Mouse (Mus musculus): Measurements from ENCODE around the gene Eif4e3. TPM values are rescaled to one million over a fixed set of nuclear protein-coding genes. Genes with fewer than 3 reads are reported as not detected.

The Eif4e3 gene
- 14.0 and 16.6 TPM in 2 replicates for polyA plus RNA-seq (2012; rRNA removed)

DNA sequence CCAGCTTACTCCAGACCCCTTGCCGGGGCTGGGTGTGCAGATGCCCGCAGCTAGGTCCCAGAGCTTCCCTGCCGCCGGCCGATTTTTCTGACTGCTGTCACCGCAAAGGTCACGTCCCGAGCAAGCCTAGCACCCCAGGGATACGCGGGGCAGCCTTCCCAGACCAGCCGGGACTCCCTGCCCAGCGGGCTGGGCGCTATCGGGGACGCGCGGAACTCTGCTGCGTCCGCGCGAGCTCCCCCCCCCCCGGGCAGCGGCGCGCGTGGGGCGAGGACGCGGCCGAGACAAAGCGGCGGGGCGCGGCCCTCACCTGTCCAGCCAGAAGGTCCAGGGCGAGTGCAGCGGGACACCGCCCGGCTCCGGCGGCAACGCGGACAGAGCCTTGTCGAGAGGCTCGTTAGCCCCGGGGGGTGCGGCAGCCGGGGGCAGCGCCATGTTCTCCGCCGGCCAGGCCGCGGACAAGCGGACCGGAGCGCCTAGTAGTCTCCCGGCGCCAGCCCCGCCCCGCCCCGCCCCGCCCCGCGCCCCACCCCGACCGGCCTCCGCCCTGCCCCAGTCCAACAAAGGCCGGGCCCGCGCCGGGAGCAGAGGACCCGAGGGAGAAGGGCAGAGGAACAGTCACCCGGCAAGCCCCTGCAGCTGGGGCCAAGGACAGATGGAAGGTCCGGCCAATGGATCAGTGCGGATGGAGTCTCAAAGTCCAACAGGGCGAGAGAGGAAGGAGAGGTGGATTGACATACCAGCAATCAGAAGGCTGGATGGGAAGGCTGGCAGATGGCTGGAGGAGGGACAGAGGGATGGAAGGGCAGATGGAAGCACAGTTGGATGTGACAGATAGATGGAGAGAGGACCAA, at the start of gene Eif4e3, which contains the start of gene Gm20696:
Eif4e3 (minus strand) TSS at position 454 of the 854 bp plus-strand sequence.
Gm20696 (minus strand) TSS at position 480 of the 854 bp plus-strand sequence.
- DNase-seq (ENCODE audit: low read depth), result no peak

DNA sequence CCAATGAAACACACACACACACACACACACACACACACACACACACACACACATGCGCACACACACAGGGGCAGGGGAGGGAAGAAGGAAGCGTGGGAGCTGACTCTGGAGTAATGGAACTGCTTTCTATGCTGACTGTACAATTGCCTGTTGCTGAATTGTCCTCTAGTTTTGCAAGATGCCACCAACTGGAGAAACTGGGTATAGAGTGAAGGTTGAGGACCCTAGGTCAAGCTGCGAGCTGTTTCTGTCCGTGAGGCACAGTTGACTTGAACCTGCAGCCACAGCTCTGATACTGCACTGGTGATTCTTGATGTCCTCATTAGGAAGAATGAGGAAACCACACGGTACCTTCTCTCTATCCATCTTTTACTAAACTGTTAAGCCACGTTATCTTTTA, 49.3 kb upstream of the Eif4e3 start:
- no peak for DNase-seq (ENCODE audit: low read depth)

DNA sequence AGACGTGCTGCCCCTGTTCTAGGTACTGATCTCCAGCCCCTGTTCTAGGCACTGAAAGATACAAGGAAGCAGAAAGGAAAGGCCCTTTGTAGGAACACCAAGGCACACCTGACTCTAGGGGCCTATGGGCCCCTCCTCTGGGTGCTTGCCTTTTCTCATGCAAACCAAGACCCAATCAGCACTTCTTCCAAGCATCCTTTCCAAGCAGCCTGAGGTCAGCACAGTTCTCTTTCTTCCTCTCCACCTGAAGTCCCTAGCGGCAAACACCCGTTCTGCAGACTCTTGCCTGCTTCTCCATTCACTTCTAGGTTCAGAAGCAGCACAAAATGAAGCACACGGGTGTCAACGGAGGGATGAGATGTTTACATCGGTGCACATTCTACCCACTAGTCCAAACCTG, 48.6 kb upstream of the Eif4e3 start:
- no peak for DNase-seq (ENCODE audit: low read depth)

DNA sequence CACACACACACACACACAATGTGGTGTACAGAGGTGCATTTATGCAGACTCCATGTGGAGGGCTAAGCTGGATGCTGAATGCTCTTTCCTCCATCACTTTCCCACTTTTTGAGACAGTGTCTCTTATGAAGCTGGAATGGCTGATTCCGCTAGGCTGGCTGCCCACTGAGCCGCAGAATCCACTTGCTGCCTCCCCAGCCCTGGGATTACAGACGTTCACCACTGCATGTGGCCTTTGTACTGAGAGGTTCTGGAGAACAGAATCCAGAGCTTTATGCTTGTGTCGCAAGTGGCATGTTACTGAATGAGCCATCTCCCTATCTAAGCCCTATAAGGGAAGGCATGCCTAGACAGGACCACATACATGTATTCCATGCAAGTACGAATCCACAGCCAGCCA, 46.7 kb upstream of the Eif4e3 start:
- no peak for DNase-seq (ENCODE audit: low read depth)

DNA sequence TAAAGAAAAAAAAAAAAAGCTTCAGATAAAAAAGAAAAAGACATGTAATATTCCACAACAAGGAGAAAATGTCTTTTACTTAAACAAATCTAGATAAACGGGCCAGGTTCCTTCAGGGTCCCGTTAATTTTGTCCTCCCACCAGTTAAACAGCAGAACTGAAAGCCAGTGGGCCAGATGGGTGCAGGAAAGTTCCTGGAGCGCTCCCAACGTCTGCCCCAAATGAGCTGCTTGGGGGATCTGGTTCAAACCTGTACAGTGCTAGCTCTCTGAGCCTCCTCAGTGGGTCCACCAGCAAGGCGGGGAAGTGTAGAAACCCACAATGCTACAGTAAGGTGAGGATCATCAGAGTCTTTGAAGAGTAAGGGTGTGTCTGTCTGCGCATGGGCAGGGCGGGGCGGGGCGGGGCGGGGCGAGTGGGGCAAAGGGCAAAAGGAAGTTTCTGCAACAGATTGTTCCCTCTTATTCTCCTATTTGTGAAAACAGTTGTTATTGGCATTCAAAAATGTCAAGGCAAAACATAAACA, 45.1 kb upstream of the Eif4e3 start:
- no peak for DNase-seq (ENCODE audit: low read depth)

DNA sequence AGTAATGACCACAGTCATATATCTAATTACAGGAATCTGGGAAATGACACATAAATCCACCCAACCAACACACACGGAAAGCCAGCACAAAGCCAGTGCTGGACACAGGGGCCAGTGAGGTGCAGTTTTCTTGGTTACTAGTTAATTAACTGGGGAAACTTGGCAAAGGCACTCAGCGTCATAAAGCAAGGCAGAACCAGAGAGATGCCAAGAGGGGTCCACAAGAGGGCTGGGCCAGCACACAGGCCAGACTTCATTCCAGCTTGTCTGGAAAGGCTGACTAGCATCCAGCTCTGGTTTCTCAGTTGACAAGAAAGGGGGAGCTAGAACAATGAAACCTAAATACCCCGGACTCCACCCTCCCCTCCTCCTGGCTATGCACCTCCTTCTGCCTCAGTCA, 33.9 kb upstream of the Eif4e3 start:
- no peak for DNase-seq (ENCODE audit: low read depth)

DNA sequence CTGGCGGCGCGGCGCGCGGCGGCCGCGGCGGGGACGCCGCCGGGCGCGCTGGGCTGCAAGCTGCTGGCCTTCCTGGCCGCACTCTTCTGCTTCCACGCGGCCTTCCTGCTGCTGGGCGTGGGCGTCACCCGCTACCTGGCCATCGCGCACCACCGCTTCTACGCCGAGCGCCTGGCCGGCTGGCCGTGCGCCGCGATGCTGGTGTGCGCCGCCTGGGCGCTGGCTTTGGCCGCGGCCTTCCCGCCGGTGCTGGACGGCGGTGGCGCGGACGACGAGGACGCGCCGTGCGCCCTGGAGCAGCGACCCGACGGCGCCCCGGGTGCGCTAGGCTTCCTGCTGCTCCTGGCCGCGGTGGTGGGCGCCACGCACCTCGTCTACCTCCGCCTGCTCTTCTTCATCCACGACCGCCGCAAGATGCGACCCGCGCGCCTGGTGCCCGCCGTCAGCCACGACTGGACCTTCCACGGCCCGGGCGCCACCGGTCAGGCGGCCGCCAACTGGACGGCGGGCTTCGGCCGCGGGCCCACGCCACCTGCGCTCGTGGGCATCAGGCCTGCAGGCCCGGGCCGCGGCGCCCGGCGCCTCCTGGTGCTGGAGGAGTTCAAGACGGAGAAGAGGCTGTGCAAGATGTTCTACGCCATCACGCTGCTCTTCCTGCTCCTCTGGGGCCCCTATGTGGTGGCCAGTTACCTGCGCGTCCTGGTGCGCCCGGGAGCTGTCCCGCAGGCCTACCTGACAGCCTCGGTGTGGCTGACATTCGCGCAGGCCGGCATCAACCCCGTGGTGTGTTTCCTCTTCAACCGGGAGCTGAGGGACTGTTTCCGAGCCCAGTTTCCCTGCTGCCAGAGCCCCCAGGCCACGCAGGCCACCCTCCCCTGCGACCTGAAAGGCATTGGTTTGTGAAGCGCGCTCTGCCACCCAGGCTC, 26.6 kb upstream of the Eif4e3 start:
- no peak for DNase-seq (ENCODE audit: low read depth)

DNA sequence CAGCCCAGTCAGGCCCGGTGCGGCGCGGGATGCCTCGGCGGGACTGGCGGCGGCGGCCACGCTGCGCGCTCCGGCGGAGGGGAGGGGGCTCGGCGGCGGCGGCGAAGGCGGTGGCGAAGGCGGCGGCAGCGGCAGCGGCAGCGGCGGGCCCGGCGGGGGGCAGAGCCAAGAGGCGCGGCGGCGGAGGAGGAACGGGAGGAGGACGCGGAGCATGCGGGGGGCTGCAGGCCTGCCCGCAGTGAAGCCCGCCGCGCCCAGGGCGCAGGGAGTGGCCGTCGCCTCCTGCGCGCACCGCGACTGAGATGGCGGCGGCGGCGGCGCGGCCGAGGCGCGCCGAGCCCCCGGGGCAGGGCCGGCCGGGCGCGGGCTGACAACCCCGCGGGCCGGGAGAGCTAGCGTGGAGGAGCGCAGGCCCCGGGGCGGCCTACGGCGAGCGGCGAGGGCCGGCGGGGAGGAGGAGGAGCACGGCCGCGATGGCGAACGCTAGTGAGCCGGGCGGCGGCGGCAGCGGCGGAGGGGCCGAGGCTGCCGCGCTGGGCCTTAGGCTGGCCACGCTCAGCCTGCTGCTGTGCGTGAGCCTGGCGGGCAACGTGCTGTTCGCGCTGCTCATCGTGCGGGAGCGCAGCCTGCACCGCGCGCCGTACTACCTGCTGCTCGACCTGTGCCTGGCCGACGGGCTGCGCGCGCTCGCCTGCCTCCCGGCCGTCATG, 25.8 kb upstream of the Eif4e3 start, which contains the start of gene Gpr27:
Gpr27 (plus strand) TSS at position 474 of the 710 bp plus-strand sequence.
- no peak for DNase-seq (ENCODE audit: low read depth)

DNA sequence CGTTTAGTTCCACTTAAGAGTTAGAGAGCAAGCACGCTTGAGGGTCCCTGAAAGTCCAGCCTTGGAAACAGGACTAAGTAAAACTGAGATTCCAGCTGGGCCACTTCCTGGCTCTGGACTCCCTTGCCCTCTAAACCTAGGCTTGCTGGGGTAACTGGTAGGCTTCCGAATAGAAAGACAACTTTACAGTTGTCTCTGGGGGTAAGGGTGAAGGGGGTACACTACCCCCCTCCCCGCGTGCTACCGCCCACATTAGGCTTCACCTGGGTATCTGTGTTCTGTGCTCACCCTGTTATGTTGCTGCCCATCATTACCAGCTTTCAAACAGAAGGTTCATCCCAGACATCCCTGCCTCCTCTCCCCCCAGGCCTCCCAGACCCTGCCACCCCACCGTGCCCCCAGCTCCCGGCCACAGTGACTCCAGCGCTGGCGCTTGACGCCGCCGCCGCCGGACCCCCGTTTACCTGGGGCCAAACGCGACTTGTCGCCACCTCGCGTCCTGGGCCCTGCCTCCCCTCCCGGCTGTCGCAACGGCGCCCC, 25.2 kb upstream of the Eif4e3 start:
- no peak for DNase-seq (ENCODE audit: low read depth)

DNA sequence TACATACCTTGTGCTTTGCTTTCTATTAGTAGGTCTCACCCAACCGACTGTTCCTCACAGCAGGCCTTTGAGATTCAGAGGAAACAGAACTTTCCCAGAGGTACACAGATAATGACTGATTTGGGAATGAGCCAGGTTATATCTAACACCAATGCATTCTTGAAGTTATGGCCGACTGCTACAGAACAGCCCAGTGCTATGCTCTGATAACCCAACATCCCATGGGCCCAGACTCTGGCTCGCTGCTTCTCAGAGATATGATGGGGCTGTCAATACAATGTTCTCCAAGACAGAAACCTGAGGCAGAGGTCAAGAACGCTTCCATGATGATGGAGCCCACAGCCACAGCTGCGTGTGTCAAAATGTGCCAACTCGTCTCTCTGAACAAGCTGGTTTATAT, 21.9 kb upstream of the Eif4e3 start:
- no peak for DNase-seq (ENCODE audit: low read depth)

DNA sequence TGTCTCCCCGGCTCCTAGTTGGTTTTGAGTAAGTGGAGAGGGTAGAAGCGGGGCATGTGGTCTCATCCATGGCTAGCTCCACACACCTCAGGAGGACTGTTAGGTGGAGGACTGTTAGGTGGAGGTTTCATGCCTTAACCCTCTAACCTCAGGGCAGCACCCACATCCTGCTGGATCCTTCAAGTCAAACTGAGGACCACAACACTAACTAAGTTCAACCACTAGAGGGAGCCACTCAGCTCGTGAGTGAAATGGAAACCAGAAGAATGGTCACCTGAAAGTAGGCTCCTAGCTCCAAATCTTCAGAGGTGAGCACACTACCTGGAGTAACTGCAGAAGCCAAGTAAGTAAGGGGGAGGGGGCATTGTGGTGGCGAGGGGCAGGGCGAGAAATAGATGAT, 18.3 kb upstream of the Eif4e3 start:
- DNase-seq (ENCODE audit: low read depth), result no peak

DNA sequence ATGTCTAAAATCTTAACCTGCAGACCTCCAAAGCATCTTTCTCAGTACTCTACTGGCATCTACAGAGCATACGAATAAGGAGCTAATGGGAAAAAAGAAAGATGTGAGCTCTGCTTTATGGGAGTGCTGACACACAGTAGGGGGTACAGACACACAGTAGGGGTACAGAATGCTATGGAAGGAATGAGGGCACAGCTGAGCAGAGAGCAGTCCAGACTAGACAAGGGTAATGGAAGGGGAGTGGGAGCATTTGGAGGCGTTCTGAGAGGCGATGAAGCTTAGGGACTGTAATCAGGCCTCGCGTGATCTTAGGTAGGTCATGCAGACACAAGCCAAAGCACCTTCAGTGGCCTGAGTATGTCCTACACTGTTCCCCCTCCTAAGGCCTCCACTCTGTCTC, 17.4 kb upstream of the Eif4e3 start:
- no peak for DNase-seq (ENCODE audit: low read depth)

DNA sequence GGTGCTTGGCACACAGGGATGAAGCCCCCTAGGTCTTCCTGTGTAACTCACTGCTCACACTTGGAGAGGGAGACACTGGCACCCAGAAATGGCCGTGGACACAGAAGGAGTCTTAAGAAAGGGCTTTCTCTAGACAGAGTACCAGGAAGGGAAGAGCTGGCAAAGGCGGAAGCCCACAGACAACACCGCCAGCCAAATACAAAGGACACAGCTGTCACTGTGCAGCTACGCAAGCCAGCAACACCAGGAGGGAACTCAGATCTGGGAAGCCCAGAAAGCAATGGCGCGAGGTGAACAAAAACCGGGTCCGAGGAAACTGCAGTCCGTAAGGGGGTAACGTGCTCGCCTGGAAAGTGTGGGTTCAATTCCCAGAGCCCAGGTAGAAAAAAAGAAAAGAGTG, 11.5 kb upstream of the Eif4e3 start:
- DNase-seq (ENCODE audit: low read depth), result no peak

DNA sequence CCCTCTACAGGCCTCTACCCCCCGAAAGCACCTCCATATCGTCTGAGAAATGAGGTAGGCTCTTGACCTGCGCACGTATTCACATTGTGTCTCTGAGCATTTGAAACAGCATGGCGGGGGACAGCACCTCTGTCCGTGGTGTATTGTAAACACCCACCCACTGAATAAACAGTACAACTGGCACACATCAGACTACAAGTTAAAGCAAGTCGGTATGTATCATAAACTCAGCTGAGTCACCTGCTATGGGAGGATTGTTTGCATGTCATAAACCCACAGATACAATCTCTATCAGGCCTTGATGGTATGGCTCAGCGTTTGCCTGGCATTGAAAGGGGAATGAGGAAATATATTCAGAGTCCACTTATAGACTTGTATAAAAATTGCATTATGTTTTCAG, 10.8 kb upstream of the Eif4e3 start:
- DNase-seq (ENCODE audit: low read depth), result no peak

DNA sequence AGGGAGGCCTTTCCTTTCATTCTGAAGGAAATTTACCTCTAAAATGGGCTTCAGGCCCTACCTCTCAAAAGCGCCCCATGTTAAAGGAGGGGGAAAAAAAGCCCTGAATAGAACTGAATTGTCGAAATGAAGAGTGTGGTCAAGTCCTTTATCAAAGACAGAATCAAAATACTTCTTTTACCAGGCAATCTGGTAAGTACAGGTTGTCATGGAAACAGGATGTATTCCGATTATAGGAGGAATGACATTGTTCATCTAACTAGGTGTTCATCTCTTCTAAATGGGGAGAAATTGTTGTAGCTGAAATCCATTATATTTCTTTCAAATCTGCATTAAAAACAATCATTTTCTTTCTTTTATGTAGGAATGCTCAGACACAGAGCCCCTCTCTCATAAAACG, 7.9 kb upstream of the Eif4e3 start:
- DNase-seq (ENCODE audit: low read depth), result no peak

DNA sequence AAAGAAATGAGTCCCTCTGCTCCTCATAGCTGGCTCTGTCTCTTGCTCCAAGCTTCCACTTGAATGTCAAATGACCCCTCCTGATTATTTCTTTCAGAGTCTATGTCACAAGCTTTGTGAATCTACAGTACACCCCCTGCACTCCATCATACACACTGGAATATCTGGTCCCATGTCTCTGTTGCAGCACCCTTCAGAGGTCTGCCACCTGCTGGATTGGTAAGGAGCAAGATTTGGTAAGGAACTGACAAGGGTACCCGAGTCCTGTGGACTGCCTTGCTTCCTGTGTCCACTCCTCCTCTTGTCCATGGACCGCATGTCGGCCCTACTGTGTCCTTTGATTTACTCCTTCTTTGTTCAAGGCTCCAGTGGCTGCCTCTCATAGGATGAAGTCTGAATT, 5.2 kb upstream of the Eif4e3 start:
- DNase-seq (ENCODE audit: low read depth), result no peak

DNA sequence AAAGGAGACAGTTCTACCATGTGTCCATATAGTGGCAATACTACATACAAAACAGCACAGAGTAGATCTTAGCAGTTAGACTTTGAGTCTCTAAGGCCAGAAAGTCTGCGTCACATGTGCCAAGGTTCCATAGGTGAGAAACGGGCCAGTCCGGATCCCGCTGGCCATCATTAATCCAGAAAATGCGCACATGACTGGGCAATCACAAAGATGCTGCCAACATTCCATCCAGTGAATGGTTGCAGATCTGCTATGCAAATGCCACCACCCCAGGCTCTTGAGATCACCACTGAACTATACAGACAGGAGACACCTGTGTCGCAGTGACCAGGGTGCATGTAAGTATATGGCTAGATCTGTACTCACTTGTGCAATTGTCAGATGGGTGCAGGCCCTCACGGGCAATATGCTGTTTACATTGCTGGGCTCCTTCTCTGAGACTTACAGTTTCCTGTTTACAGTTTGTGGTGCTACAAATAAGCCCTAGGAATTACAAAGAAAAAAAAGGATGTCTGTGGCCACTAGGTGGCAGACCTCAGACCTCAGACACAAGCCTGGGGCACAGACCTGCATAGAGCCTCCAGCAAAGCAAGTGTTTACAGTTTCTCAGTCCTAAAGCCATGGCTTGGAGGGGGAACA, 4.0 kb upstream of the Eif4e3 start:
- DNase-seq (ENCODE audit: low read depth), result no peak

DNA sequence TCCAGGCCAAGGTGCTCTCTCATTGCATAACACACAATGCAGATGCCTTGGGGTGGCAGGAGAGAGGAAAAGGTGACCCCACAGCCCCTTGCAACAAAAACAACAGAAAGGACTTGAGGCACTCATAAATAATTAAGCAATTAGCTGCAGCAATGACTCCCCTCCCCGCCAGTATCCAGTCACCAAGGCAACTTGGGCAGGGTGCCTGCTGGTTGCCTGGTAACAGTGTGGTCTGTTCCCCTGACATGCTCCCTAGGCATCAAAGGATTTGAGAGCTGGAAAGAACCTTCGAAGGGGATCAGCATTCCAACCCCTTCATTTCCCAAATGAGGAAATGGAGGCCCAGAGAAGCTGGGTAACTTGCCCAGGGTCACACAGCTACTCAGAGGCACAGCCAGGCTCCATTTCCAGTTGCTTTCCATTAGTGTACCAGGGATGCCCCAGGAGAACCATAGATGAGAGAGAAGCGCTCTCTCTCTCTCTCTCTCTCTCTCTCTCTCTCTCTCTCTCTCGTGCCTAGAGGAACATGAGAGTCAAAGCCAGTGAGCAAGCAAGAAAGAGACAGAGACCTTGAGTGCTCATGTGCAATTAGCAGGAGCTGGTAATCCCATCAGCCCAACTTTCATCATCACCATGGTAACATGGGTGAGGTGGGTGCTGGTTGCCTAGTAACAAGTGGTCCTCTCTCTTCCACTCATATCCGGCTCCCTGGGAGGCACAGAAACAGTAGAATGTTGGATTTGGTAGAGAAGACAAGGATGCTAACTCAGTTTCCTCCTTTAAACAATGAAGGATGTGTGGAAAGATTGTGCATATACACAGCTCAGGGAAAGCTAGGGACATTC, 3.1 kb upstream of the Eif4e3 start:
- DNase-seq (ENCODE audit: low read depth), result no peak

DNA sequence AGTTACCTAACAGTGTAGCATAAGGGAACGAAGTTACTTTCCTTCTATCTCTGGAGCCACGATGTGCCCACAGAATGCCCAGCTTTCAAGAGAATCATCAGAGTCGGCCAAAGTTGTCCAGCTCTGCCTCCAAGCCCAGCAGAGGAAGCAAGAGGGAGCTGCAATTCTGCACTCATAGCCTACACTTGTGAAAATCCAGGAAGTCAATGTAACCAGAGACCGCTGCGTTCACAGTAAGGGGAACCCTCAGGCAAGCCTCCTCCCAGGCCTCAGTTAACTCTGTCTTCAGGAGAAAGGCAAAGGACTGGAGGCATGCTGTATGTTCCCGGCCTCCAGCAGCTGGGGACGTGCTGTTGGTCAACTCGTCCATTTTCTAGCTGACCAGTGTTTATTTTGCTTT, 719 bp upstream of the Eif4e3 start:
- DNase-seq (ENCODE audit: low read depth), result no peak

All from gonadal fat pad, adult 2 months (tissue).